Mouse (Mus musculus): ENCODE measurements at regions not wholly inside any gene's neighbourhood (a gene's known extent, or its start where the extent isn't known, plus 50 kb on each side); places are given as distances from the start of the nearest gene placed in this dataset.

DNA sequence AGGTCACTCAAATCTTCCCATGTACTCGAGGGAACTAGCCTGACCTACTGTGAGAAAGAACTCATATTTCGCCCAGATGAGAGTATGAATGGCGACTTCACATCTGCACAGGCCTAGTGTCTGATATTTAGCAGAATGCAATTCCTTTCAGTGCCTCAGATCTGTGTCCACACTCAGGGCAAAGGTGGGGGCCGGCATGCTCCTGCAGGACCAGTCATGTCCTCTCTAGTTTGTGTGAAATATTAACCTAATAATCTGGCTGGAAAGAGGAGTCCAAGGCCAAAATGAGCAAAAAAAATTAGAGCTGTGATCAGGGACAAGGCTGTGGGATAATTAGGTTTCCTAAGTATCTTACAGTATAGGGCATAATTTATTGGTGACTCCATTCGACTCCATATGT, 292.1 kb downstream of the Irs2 start:
- TF ChIP-seq RCOR1 (IDR thresholded peaks at IDR 0.05; ENCODE audit: low read depth, low read length) (no peak), MAZ (IDR thresholded peaks at IDR 0.05; ENCODE audit: low read depth, low read length) (no peak), SMC3 (IDR thresholded peaks at IDR 0.05; ENCODE audit: low read depth, low read length) (no peak), CTCF (IDR thresholded peaks at IDR 0.05 in 2 of 3, conservative IDR thresholded peaks at IDR 0.05 in 1 of 3; ENCODE audit: control insufficient read depth in 1 of 3, insufficient read depth in 1 of 3, low read depth in 2 of 3, low read length in 3 of 3, poor library complexity in 1 of 3, severe bottlenecking in 1 of 3) (no peak), SIN3A (IDR thresholded peaks at IDR 0.05; ENCODE audit: low read length) (no peak), NRF1 (IDR thresholded peaks at IDR 0.05; ENCODE audit: insufficient read depth, low read depth, low read length, poor library complexity, severe bottlenecking) (no peak), TAL1 (IDR thresholded peaks at IDR 0.05; ENCODE audit: low read length) (no peak), ETS1 (IDR thresholded peaks at IDR 0.05; ENCODE audit: low read depth, low read length) (no peak), USF1 (IDR thresholded peaks at IDR 0.05; ENCODE audit: low read depth, low read length) (no peak)
- no peaks in the 10 kb centered on the region for H3K9me3 ChIP-seq (replicated peaks; ENCODE audit: insufficient read depth, low read length)
- no peak overlapping the region for H3K9ac ChIP-seq (ENCODE audit: control insufficient read depth, low read depth, low read length, poor library complexity, severe bottlenecking)
- H3K27ac ChIP-seq (ENCODE audit: control insufficient read depth, low read depth, low read length), result no peak overlapping the region
- no peak for DNase-seq (ENCODE audit: low read depth, low spot score)
- no peak overlapping the region for H3K4me3 ChIP-seq (ENCODE audit: control insufficient read depth in 1 of 2, insufficient read depth in 1 of 2, low read depth in 2 of 2, low read length in 2 of 2)
- no peaks in the 10 kb centered on the region for H3K4me1 ChIP-seq (ENCODE audit: control insufficient read depth in 1 of 2, insufficient read depth in 2 of 2, low read length in 2 of 2)
- H3K79me2 ChIP-seq (ENCODE audit: control insufficient read depth, insufficient read depth, low read length, poor library complexity), result no peaks in the 10 kb centered on the region
- no peaks in the 10 kb centered on the region for H3K36me3 ChIP-seq (ENCODE audit: control insufficient read depth in 1 of 2, insufficient read depth in 2 of 2, low read length in 2 of 2)
- H3K27me3 ChIP-seq (ENCODE audit: control insufficient read depth in 1 of 2, insufficient read depth in 2 of 2, low read length in 2 of 2), result no peaks in the 10 kb centered on the region

DNA sequence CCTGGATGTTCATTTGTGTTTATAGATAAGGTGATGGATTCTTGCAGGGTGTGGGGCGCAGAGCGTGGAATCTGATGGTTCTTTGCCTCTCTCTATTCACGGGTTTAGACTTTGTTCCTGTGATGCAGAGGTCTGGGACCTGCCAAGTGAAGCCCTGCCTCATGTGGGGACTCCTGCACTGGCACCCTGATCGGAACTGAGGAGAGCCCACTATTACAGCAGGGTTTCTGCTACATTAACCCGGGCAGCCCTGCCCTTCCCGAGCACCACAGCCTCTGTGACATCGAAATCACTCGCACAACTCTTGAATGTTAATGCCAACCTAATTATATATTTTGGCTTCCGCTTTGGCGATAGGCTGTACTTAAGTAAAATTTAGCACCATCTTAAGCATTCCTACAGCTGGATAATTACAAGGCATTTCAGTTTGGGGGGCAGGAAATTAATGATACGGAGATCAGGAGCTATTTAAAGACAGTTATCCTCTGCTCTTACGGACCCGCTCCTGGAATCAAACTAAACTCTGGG, 294.7 kb downstream of the Irs2 start:
- H3K4me3 ChIP-seq (ENCODE audit: control insufficient read depth in 1 of 2, insufficient read depth in 1 of 2, low read depth in 2 of 2, low read length in 2 of 2), result no peak overlapping the region
- no peak for TF ChIP-seq UBTF (IDR thresholded peaks at IDR 0.05; ENCODE audit: borderline replicate concordance, insufficient read depth, low read depth, low read length)
- no peak for TF ChIP-seq MEF2A (IDR thresholded peaks at IDR 0.05; ENCODE audit: extremely low read depth, insufficient replicate concordance, low read depth, low read length, poor library complexity, severe bottlenecking)
- TF ChIP-seq NELFE (IDR thresholded peaks at IDR 0.05; ENCODE audit: low read depth, low read length), result no peak
- TF ChIP-seq ZC3H11A (IDR thresholded peaks at IDR 0.05; ENCODE audit: low read depth, low read length), result no peak
- no peak for TF ChIP-seq MXI1 (IDR thresholded peaks at IDR 0.05; ENCODE audit: low read depth, low read length)
- no peak for TF ChIP-seq ZKSCAN1 (IDR thresholded peaks at IDR 0.05; ENCODE audit: low read depth, low read length)
- no peak for TF ChIP-seq USF1 (IDR thresholded peaks at IDR 0.05; ENCODE audit: low read depth, low read length)
- no peak for TF ChIP-seq ETS1 (IDR thresholded peaks at IDR 0.05; ENCODE audit: low read depth, low read length)
- TF ChIP-seq KAT2A (conservative IDR thresholded peaks at IDR 0.05; ENCODE audit: low read depth, low read length), result no peak
- no peak for TF ChIP-seq SMC3 (IDR thresholded peaks at IDR 0.05; ENCODE audit: low read depth, low read length)
- TF ChIP-seq BHLHE40 (IDR thresholded peaks at IDR 0.05; ENCODE audit: borderline replicate concordance, low read depth, low read length), result no peak
- no peak for TF ChIP-seq POLR2A (IDR thresholded peaks at IDR 0.05; ENCODE audit: control insufficient read depth in 1 of 2, insufficient read depth in 1 of 2, low read depth in 1 of 2, low read length in 2 of 2, poor library complexity in 1 of 2)
- H3K27me3 ChIP-seq (ENCODE audit: control insufficient read depth in 1 of 2, insufficient read depth in 2 of 2, low read length in 2 of 2), result no peaks in the 10 kb centered on the region
- H3K9me3 ChIP-seq (replicated peaks; ENCODE audit: insufficient read depth, low read length), result no peaks in the 10 kb centered on the region
- DNase-seq (ENCODE audit: low read depth, low spot score), result no peak
- no peaks in the 10 kb centered on the region for H3K4me1 ChIP-seq (ENCODE audit: control insufficient read depth in 1 of 2, insufficient read depth in 2 of 2, low read length in 2 of 2)
- H3K27ac ChIP-seq (ENCODE audit: control insufficient read depth, low read depth, low read length), result no peak overlapping the region
- no peak overlapping the region for H3K9ac ChIP-seq (ENCODE audit: control insufficient read depth, low read depth, low read length, poor library complexity, severe bottlenecking)
- no peaks in the 10 kb centered on the region for H3K36me3 ChIP-seq (ENCODE audit: control insufficient read depth in 1 of 2, insufficient read depth in 2 of 2, low read length in 2 of 2)
- no peaks in the 10 kb centered on the region for H3K79me2 ChIP-seq (ENCODE audit: control insufficient read depth, insufficient read depth, low read length, poor library complexity)
